Mouse (Mus musculus): ENCODE measurements around the gene Pax2. TPM values are rescaled to one million over a fixed set of nuclear protein-coding genes. Genes with fewer than 3 reads are reported as not detected.

The Pax2 gene
- total and polyA plus RNA-seq, 3 experiments, result not detected

DNA sequence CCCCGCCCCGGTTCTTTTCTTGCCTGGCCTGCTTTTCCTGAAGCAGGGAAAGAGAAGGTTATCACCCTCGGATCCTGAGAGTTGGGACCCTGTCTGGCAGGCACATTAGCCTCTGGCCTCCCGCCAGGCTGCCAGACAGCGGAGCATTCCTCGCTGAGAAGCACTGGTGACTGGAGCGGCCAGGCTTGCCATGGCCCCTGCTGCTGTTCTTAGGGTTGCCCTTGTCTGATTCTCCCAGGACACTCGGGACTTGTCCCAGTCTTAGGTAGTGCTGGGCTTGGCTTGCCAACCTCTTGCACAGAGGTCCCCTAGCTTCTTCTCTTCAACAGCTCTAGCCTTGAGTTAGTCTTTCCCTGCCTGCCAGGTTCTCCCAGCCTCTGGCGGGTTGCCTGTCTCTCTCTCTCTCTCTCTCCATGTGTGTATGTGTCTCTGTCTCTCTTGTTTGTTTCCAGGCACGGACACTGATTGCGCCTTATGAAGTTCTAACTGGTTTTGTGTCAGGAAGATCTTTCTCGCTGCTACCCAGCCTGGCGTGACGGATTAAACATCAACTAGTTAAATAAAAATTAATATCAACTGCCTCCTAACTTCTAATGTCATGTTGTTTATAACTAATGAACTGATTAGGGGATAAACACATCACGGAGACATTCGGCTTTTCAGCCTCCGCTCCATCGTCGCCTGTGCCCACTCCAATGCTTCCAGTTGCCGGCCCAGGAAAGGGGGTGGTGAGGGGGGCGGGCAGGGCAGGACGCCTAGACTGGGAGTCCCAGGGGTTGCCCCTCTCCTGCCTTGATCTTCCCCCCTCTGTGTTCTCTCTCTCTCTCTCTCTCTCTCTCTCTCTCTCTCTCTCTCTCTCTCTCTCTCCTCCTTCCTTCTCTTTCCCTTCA lies 13.5 kb upstream of the Pax2 start:
- no peak for DNase-seq (ENCODE audit: low read depth, low spot score)
- no peak for TF ChIP-seq MYC (IDR thresholded peaks at IDR 0.05; ENCODE audit: low read depth, low read length)
- no peak for TF ChIP-seq SIN3A (IDR thresholded peaks at IDR 0.05; ENCODE audit: low read length)
- TF ChIP-seq POLR2AphosphoS2 (IDR thresholded peaks at IDR 0.05; ENCODE audit: low read length), result no peak
- TF ChIP-seq ELF1 (IDR thresholded peaks at IDR 0.05; ENCODE audit: low read depth, low read length), result no peak
- no peak for TF ChIP-seq JUND (IDR thresholded peaks at IDR 0.05; ENCODE audit: low read depth, low read length)
- TF ChIP-seq MXI1 (IDR thresholded peaks at IDR 0.05; ENCODE audit: low read depth, low read length), result no peak
- TF ChIP-seq POLR2A (IDR thresholded peaks at IDR 0.05; ENCODE audit: control insufficient read depth in 1 of 2, insufficient read depth in 1 of 2, low read depth in 1 of 2, low read length in 2 of 2, poor library complexity in 1 of 2), result no peak
- Histone ChIP-seq H3K9me3 (replicated peaks; ENCODE audit: insufficient read depth, low read length) (no peaks in the 10 kb centered on the region), H3K4me1 (ENCODE audit: control insufficient read depth in 1 of 2, insufficient read depth in 2 of 2, low read length in 2 of 2) (no peaks in the 10 kb centered on the region), H3K27ac (ENCODE audit: control insufficient read depth, low read depth, low read length) (no peak overlapping the region), H3K36me3 (ENCODE audit: control insufficient read depth in 1 of 2, insufficient read depth in 2 of 2, low read length in 2 of 2) (no peaks in the 10 kb centered on the region), H3K79me2 (ENCODE audit: control insufficient read depth, insufficient read depth, low read length, poor library complexity) (no peaks in the 10 kb centered on the region), H3K9ac (ENCODE audit: control insufficient read depth, low read depth, low read length, poor library complexity, severe bottlenecking) (no peak overlapping the region), H3K27me3 (ENCODE audit: control insufficient read depth in 1 of 2, insufficient read depth in 2 of 2, low read length in 2 of 2) (no peaks in the 10 kb centered on the region), H3K4me3 (ENCODE audit: control insufficient read depth in 1 of 2, insufficient read depth in 1 of 2, low read depth in 2 of 2, low read length in 2 of 2) (no peak overlapping the region)

GRCm38 (mm10) chr19:44743021-44743415 lies 12.8 kb upstream of the Pax2 start:
- TF ChIP-seq CHD2 (IDR thresholded peaks at IDR 0.05; ENCODE audit: low read length) (no peak), MAX (IDR thresholded peaks at IDR 0.05; ENCODE audit: low read length) (no peak)
- H3K9ac ChIP-seq (ENCODE audit: control insufficient read depth, low read depth, low read length, poor library complexity, severe bottlenecking), result no peak overlapping the region
- H3K4me3 ChIP-seq (ENCODE audit: control insufficient read depth in 1 of 2, insufficient read depth in 1 of 2, low read depth in 2 of 2, low read length in 2 of 2), result no peak overlapping the region
- H3K79me2 ChIP-seq (ENCODE audit: control insufficient read depth, insufficient read depth, low read length, poor library complexity), result no peaks in the 10 kb centered on the region
- H3K27me3 ChIP-seq (ENCODE audit: control insufficient read depth in 1 of 2, insufficient read depth in 2 of 2, low read length in 2 of 2), result no peaks in the 10 kb centered on the region
- no peak for DNase-seq (ENCODE audit: low read depth, low spot score)
- H3K27ac ChIP-seq (ENCODE audit: control insufficient read depth, low read depth, low read length), result no peak overlapping the region
- no peaks in the 10 kb centered on the region for H3K36me3 ChIP-seq (ENCODE audit: control insufficient read depth in 1 of 2, insufficient read depth in 2 of 2, low read length in 2 of 2)
- H3K4me1 ChIP-seq (ENCODE audit: control insufficient read depth in 1 of 2, insufficient read depth in 2 of 2, low read length in 2 of 2), result no peaks in the 10 kb centered on the region
- no peaks in the 10 kb centered on the region for H3K9me3 ChIP-seq (replicated peaks; ENCODE audit: insufficient read depth, low read length)

GRCm38 (mm10) chr19:44743961-44744520 lies 11.8 kb upstream of the Pax2 start:
- Histone ChIP-seq H3K9ac (ENCODE audit: control insufficient read depth, low read depth, low read length, poor library complexity, severe bottlenecking) (no peak overlapping the region), H3K4me1 (ENCODE audit: control insufficient read depth in 1 of 2, insufficient read depth in 2 of 2, low read length in 2 of 2) (no peaks in the 10 kb centered on the region), H3K27me3 (ENCODE audit: control insufficient read depth in 1 of 2, insufficient read depth in 2 of 2, low read length in 2 of 2) (no peaks in the 10 kb centered on the region; a peak in 1 of 4 replicates), H3K79me2 (ENCODE audit: control insufficient read depth, insufficient read depth, low read length, poor library complexity) (no peaks in the 10 kb centered on the region), H3K9me3 (replicated peaks; ENCODE audit: insufficient read depth, low read length) (no peaks in the 10 kb centered on the region), H3K27ac (ENCODE audit: control insufficient read depth, low read depth, low read length) (no peak overlapping the region), H3K36me3 (ENCODE audit: control insufficient read depth in 1 of 2, insufficient read depth in 2 of 2, low read length in 2 of 2) (no peaks in the 10 kb centered on the region), H3K4me3 (ENCODE audit: control insufficient read depth in 1 of 2, insufficient read depth in 1 of 2, low read depth in 2 of 2, low read length in 2 of 2) (no peak overlapping the region)
- DNase-seq (ENCODE audit: low read depth, low spot score), result no peak
- TF ChIP-seq MAZ (IDR thresholded peaks at IDR 0.05; ENCODE audit: low read depth, low read length), result no peak
- TF ChIP-seq MXI1 (IDR thresholded peaks at IDR 0.05; ENCODE audit: low read depth, low read length), result no peak
- no peak for TF ChIP-seq ZC3H11A (IDR thresholded peaks at IDR 0.05; ENCODE audit: low read depth, low read length)
- no peak for TF ChIP-seq MAX (IDR thresholded peaks at IDR 0.05; ENCODE audit: low read length)
- TF ChIP-seq POLR2AphosphoS2 (IDR thresholded peaks at IDR 0.05; ENCODE audit: low read length), result no peak
- no peak for TF ChIP-seq CTCF (IDR thresholded peaks at IDR 0.05 in 2 of 3, conservative IDR thresholded peaks at IDR 0.05 in 1 of 3; ENCODE audit: control insufficient read depth in 1 of 3, insufficient read depth in 1 of 3, low read depth in 2 of 3, low read length in 3 of 3, poor library complexity in 1 of 3, severe bottlenecking in 1 of 3)
- TF ChIP-seq ZNF384 (IDR thresholded peaks at IDR 0.05; ENCODE audit: low read depth, low read length), result no peak
- no peak for TF ChIP-seq GABPA (IDR thresholded peaks at IDR 0.05; ENCODE audit: low read depth, low read length)
- TF ChIP-seq MYB (IDR thresholded peaks at IDR 0.05; ENCODE audit: low read depth, low read length), result no peak
- no peak for TF ChIP-seq HCFC1 (IDR thresholded peaks at IDR 0.05; ENCODE audit: low read depth, low read length)
- no peak for TF ChIP-seq NRF1 (IDR thresholded peaks at IDR 0.05; ENCODE audit: insufficient read depth, low read depth, low read length, poor library complexity, severe bottlenecking)
- no peak for TF ChIP-seq POLR2A (IDR thresholded peaks at IDR 0.05; ENCODE audit: control insufficient read depth in 1 of 2, insufficient read depth in 1 of 2, low read depth in 1 of 2, low read length in 2 of 2, poor library complexity in 1 of 2)
- TF ChIP-seq NELFE (IDR thresholded peaks at IDR 0.05; ENCODE audit: low read depth, low read length), result no peak
